Mouse (Mus musculus): ENCODE measurements around the gene Pcp4l1. TPM values are rescaled to one million over a fixed set of nuclear protein-coding genes. Genes with fewer than 3 reads are reported as not detected.
"Not testable (repeated sequence)": the region's sequence is repeated elsewhere in the genome, so short reads cannot be mapped to it uniquely, and the experiment has no call there.

The Pcp4l1 gene
- 6.2 and 12.2 TPM in 2 replicates for polyA plus RNA-seq (2011; ENCODE audit: insufficient read length, low read depth, missing spikeins)

GRCm38 (mm10) chr1:171195887-171196397 lies at the start of gene Pcp4l1:
Gene Pcp4l1, minus strand, starts transcription at chr1:171196268.
- Histone ChIP-seq H3K27ac (ENCODE audit: insufficient read depth, low read length) (no peak within 1 kb of the TSS), H3K4me3 (ENCODE audit: insufficient read depth, low read length) (peak within 1 kb of the TSS; percentile 37)
- no peak for TF ChIP-seq CTCF (IDR thresholded peaks at IDR 0.05; ENCODE audit: borderline replicate concordance, insufficient read depth, low read length)
- TF ChIP-seq POLR2A (IDR thresholded peaks at IDR 0.05; ENCODE audit: low read depth, low read length) = peak; percentile 45; the same call in 1 of the 2 replicates

GRCm38 (mm10) chr1:171245353-171245752 lies 49.3 kb upstream of the Pcp4l1 start:
- Histone ChIP-seq H3K4me1 (ENCODE audit: control insufficient read depth, insufficient read depth, low read length) (peaks cover 3% of the 10 kb centered on the region), H3K27ac (ENCODE audit: insufficient read depth, low read length) (peak overlapping the region; percentile 37), H3K4me3 (ENCODE audit: insufficient read depth, low read length) (no peak overlapping the region)
- TF ChIP-seq POLR2A (IDR thresholded peaks at IDR 0.05; ENCODE audit: low read depth, low read length) = no peak; the same call in 1 of the 2 replicates
- no peak for TF ChIP-seq CTCF (IDR thresholded peaks at IDR 0.05; ENCODE audit: borderline replicate concordance, insufficient read depth, low read length)

More at GRCm38 (mm10) chr1:171195887-171196397, at the start of gene Pcp4l1:
- no peaks in the 10 kb centered on the region for H3K4me1 ChIP-seq (ENCODE audit: control insufficient read depth, insufficient read depth, low read length)

GRCm38 (mm10) chr1:171241952-171242351 lies 45.9 kb upstream of the Pcp4l1 start:
- H3K27ac ChIP-seq (ENCODE audit: insufficient read depth, low read length); H3K4me3 ChIP-seq (ENCODE audit: insufficient read depth, low read length); H3K4me1 ChIP-seq (ENCODE audit: control insufficient read depth, insufficient read depth, low read length): not testable (repeated sequence)

- no peak overlapping the region for H3K4me3 ChIP-seq (ENCODE audit: insufficient read depth, low read length)
- H3K27ac ChIP-seq (ENCODE audit: insufficient read depth, low read length) = no peak overlapping the region
- TF ChIP-seq CTCF (IDR thresholded peaks at IDR 0.05; ENCODE audit: borderline replicate concordance, insufficient read depth, low read length) = no peak
- TF ChIP-seq POLR2A (IDR thresholded peaks at IDR 0.05; ENCODE audit: low read depth, low read length) = no peak
- H3K4me1 ChIP-seq (ENCODE audit: control insufficient read depth, insufficient read depth, low read length) = no peaks in the 10 kb centered on the region; the same call in 1 of the 2 replicates
Observed at GRCm38 (mm10) chr1:171240911-171241310, 44.8 kb upstream of the Pcp4l1 start.

- H3K4me1 ChIP-seq (ENCODE audit: control insufficient read depth, insufficient read depth, low read length) = no peaks in the 10 kb centered on the region
- no peak overlapping the region for H3K4me3 ChIP-seq (ENCODE audit: insufficient read depth, low read length)
- H3K27ac ChIP-seq (ENCODE audit: insufficient read depth, low read length) = no peak overlapping the region
- TF ChIP-seq POLR2A (IDR thresholded peaks at IDR 0.05; ENCODE audit: low read depth, low read length) (no peak), CTCF (IDR thresholded peaks at IDR 0.05; ENCODE audit: borderline replicate concordance, insufficient read depth, low read length) (no peak)
Observed at GRCm38 (mm10) chr1:171239992-171240744, 44.1 kb upstream of the Pcp4l1 start.

- H3K4me3 ChIP-seq (ENCODE audit: insufficient read depth, low read length) = no peak overlapping the region
- no peaks in the 10 kb centered on the region for H3K4me1 ChIP-seq (ENCODE audit: control insufficient read depth, insufficient read depth, low read length)
- H3K27ac ChIP-seq (ENCODE audit: insufficient read depth, low read length) = no peak overlapping the region
- TF ChIP-seq POLR2A (IDR thresholded peaks at IDR 0.05; ENCODE audit: low read depth, low read length) (no peak), CTCF (IDR thresholded peaks at IDR 0.05; ENCODE audit: borderline replicate concordance, insufficient read depth, low read length) (peak; percentile 82)
Observed at GRCm38 (mm10) chr1:171238463-171238862, 42.4 kb upstream of the Pcp4l1 start.

- Histone ChIP-seq H3K4me1 (ENCODE audit: control insufficient read depth, insufficient read depth, low read length) (no peaks in the 10 kb centered on the region), H3K4me3 (ENCODE audit: insufficient read depth, low read length) (no peak overlapping the region), H3K27ac (ENCODE audit: insufficient read depth, low read length) (no peak overlapping the region)
- TF ChIP-seq POLR2A (IDR thresholded peaks at IDR 0.05; ENCODE audit: low read depth, low read length) (no peak), CTCF (IDR thresholded peaks at IDR 0.05; ENCODE audit: borderline replicate concordance, insufficient read depth, low read length) (no peak)
Observed at GRCm38 (mm10) chr1:171237438-171237837, 41.4 kb upstream of the Pcp4l1 start.

GRCm38 (mm10) chr1:171235791-171236190 lies 39.7 kb upstream of the Pcp4l1 start:
- no peak for TF ChIP-seq POLR2A (IDR thresholded peaks at IDR 0.05; ENCODE audit: low read depth, low read length)
- no peak overlapping the region for H3K4me3 ChIP-seq (ENCODE audit: insufficient read depth, low read length)
- no peak overlapping the region for H3K27ac ChIP-seq (ENCODE audit: insufficient read depth, low read length)
- no peaks in the 10 kb centered on the region for H3K4me1 ChIP-seq (ENCODE audit: control insufficient read depth, insufficient read depth, low read length)

- TF ChIP-seq POLR2A (IDR thresholded peaks at IDR 0.05; ENCODE audit: low read depth, low read length) = no peak
- no peak for TF ChIP-seq CTCF (IDR thresholded peaks at IDR 0.05; ENCODE audit: borderline replicate concordance, insufficient read depth, low read length)
- Histone ChIP-seq H3K4me1 (ENCODE audit: control insufficient read depth, insufficient read depth, low read length) (no peaks in the 10 kb centered on the region), H3K27ac (ENCODE audit: insufficient read depth, low read length) (no peak overlapping the region), H3K4me3 (ENCODE audit: insufficient read depth, low read length) (no peak overlapping the region)
Observed at GRCm38 (mm10) chr1:171234538-171234937, 38.5 kb upstream of the Pcp4l1 start.

- no peak for TF ChIP-seq POLR2A (IDR thresholded peaks at IDR 0.05; ENCODE audit: low read depth, low read length)
- TF ChIP-seq CTCF (IDR thresholded peaks at IDR 0.05; ENCODE audit: borderline replicate concordance, insufficient read depth, low read length) = no peak
- no peaks in the 10 kb centered on the region for H3K4me1 ChIP-seq (ENCODE audit: control insufficient read depth, insufficient read depth, low read length)
- 0 out of 2 replicates have a peak within 1 kb of the TSS, but pooled peaks have one; percentile 31 for H3K27ac ChIP-seq (ENCODE audit: insufficient read depth, low read length)
- no peak within 1 kb of the TSS for H3K4me3 ChIP-seq (ENCODE audit: insufficient read depth, low read length)
Observed at GRCm38 (mm10) chr1:171234126-171234525, 38.1 kb upstream of the Pcp4l1 start, which contains the start of gene Fcer1g. Gene Fcer1g, minus strand, starts transcription at chr1:171234365.
